In the genomic region with DNA sequence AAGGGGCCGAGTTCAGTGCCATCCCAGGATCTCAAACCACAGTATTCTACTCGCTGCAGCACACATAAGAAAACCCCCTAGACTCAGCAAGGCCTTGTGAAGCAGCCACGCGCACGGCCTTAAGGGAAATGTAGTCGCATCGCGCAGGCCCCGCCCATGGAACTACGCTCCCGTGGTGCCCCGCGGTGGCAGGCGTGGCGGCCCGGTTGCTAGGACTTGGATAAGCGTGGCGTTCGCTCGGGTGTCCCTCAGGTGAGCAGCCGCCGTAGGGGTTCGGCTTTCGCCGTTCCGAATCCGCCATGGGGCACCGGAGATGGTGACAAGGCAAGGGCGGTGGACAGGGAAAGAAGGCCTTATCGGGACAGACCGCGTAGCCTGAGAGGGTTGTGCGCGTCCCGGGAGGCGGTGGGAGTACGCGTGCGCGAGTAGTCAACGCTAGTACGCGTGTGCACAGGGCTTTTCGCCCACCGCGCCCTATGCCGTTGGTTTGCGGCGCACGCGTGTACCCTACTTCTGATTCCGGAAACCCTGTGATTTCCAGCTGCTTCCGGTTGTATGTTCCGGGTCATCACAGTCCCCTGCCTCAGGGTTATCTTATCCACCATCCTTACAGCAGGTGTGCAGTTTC, we compare ENCODE assay signal across 7 mouse cellular contexts. TPM values are rescaled to one million over a fixed set of nuclear protein-coding genes. Genes with fewer than 3 reads are reported as not detected.
DNase-seq lines count a peak whose midpoint lies in the region; ATAC-seq lines count a peak whose summit lies in the region.

A gene (plus strand): TSS at position 175 of the 628 bp plus-strand sequence.
A gene (plus strand): TSS at position 183 of the 628 bp plus-strand sequence.

- H3K27ac ChIP-seq in limb, embryonic 10.5 days, result peak within 1 kb of the TSS; percentile 89
- H3K27ac ChIP-seq in midbrain, embryonic 13.5 days, result peak within 1 kb of the TSS; percentile 90

- peaks cover 23% of the 10 kb centered on the region for H3K36me3 ChIP-seq in limb, embryonic 10.5 days
- H3K36me3 ChIP-seq in midbrain, embryonic 13.5 days, result peaks cover 18% of the 10 kb centered on the region

- H3K9ac ChIP-seq in midbrain, embryonic 13.5 days (replicated peaks), result peak within 1 kb of the TSS; percentile 78

- peak within 1 kb of the TSS; percentile 96 for H3K4me2 ChIP-seq in midbrain, embryonic 13.5 days (replicated peaks)

- whole genome bisulfite sequencing in limb, embryonic 10.5 days, result under 1% methylated on average over 54 of the region's 54 CpGs
- under 1% methylated on average over 54 of the region's 54 CpGs for WGBS in midbrain, embryonic 13.5 days

- H3K27me3 ChIP-seq in limb, embryonic 10.5 days (ENCODE audit: low read depth, poor library complexity, severe bottlenecking), result no peaks in the 10 kb centered on the region
- no peaks in the 10 kb centered on the region for H3K27me3 ChIP-seq in midbrain, embryonic 13.5 days

- DNase-seq in adrenal gland, adult 8-10 months, result peak; percentile 91
- DNase-seq in embryo, embryonic 9.5 days (ENCODE audit: extremely low spot score), result peak; percentile 97
- peak; percentile 94 for DNase-seq in kidney, adult 11 months
- peak; percentile 96 for DNase-seq in limb, embryonic 10.5 days (ENCODE audit: low spot score)
- DNase-seq in spleen, adult 12 weeks (ENCODE audit: low spot score), result peak; percentile 95

- H3K4me1 ChIP-seq in limb, embryonic 10.5 days, result peaks cover 26% of the 10 kb centered on the region
- peaks cover 20% of the 10 kb centered on the region for H3K4me1 ChIP-seq in midbrain, embryonic 13.5 days (replicated peaks)

- ATAC-seq in granulocyte monocyte progenitor cell, adult 5-6 weeks (replicated peaks; ENCODE audit: poor library complexity, severe bottlenecking), result peak; percentile 92
- peak; percentile 96 for ATAC-seq in midbrain, embryonic 13.5 days

- no peaks in the 10 kb centered on the region for H3K9me3 ChIP-seq in limb, embryonic 10.5 days (replicated peaks)
- H3K9me3 ChIP-seq in midbrain, embryonic 13.5 days, result no peaks in the 10 kb centered on the region

- peak within 1 kb of the TSS; percentile 83 for H3K4me3 ChIP-seq in limb, embryonic 10.5 days
- H3K4me3 ChIP-seq in midbrain, embryonic 13.5 days (replicated peaks), result peak within 1 kb of the TSS; percentile 69

RNA-seq across cellular contexts. Expression of the first gene that starts in this region (rescaled TPM):
- total RNA-seq in adrenal gland, adult 8-10 months (2022), result 10 to 100 TPM; 58.7 to 79.9 (median 70.3) TPM
- 40.5 and 72.3 TPM in 2 replicates for total RNA-seq in granulocyte monocyte progenitor cell, adult 5-6 weeks (2014; fragmentation: Nextera tagmentation)
- 10.7 and 11.4 TPM in 2 replicates for total RNA-seq in granulocyte monocyte progenitor cell, adult 5-6 weeks (2017)
- 87.8 and 92.2 TPM in 2 replicates for polyA plus RNA-seq in limb, embryonic 10.5 days (2016; fragmentation: Nextera tagmentation; extraction: Ambion mirVana)
- polyA plus RNA-seq in midbrain, embryonic 13.5 days (2015; fragmentation: Nextera tagmentation; extraction: Ambion mirVana), result 60.2 and 60.3 TPM in 2 replicates

RNA-seq across cellular contexts. Expression of the second gene that starts in this region (rescaled TPM):
- 1 to 10 TPM; 1.8 to 4.7 (median 2.9) TPM for total RNA-seq in adrenal gland, adult 8-10 months (2022)
- 0.79 TPM in 1 of 2 replicates, not detected in the other for total RNA-seq in granulocyte monocyte progenitor cell, adult 5-6 weeks (2014; fragmentation: Nextera tagmentation)
- 0.34 and 0.67 TPM in 2 replicates for total RNA-seq in granulocyte monocyte progenitor cell, adult 5-6 weeks (2017)
- polyA plus RNA-seq in limb, embryonic 10.5 days (2016; fragmentation: Nextera tagmentation; extraction: Ambion mirVana), result 11.1 and 13.4 TPM in 2 replicates
- 6.1 and 7.6 TPM in 2 replicates for polyA plus RNA-seq in midbrain, embryonic 13.5 days (2015; fragmentation: Nextera tagmentation; extraction: Ambion mirVana)

Comparison
In these comparisons a context has a peak if more than half of its experiments do, and no peak if none do; other contexts are left out.
1. Peak in every context shown above with its lines: DNase-seq, ATAC-seq, H3K4me3 ChIP-seq and H3K27ac ChIP-seq.